Mouse (Mus musculus) thymus, adult 18-20 months (tissue): Measurements from ENCODE around the gene Dpf3.

Experiments
- DNase-seq, 2 experiments: peaks; one replicate each; pipeline ENCODE4 v3.0.0; 2022; ENCODE audit warnings: mixed read lengths in 2 of 2

Dpf3 gene

GRCm38 (mm10) chr12:83337776-83338149, 149.8 kb downstream of the Dpf3 start:
- DNase-seq = no peak

- no peak for DNase-seq
These were observed 150.3 kb downstream of the Dpf3 start for GRCm38 (mm10) chr12:83337077-83337775.

GRCm38 (mm10) chr12:83330056-83330455, 157.5 kb downstream of the Dpf3 start:
- no peak for DNase-seq

- DNase-seq = no peak
These were observed 158.6 kb downstream of the Dpf3 start for GRCm38 (mm10) chr12:83328899-83329298.

GRCm38 (mm10) chr12:83328491-83328890, 159.0 kb downstream of the Dpf3 start:
- no peak for DNase-seq

GRCm38 (mm10) chr12:83327451-83327850, 160.1 kb downstream of the Dpf3 start:
- DNase-seq = no peak

GRCm38 (mm10) chr12:83320725-83321124, 166.8 kb downstream of the Dpf3 start:
- no peak for DNase-seq

GRCm38 (mm10) chr12:83317646-83318443, 169.7 kb downstream of the Dpf3 start:
- DNase-seq = no peak

- DNase-seq = no peak
These were observed 172.8 kb downstream of the Dpf3 start for GRCm38 (mm10) chr12:83314666-83315065.

GRCm38 (mm10) chr12:83312818-83313217, 174.7 kb downstream of the Dpf3 start:
- DNase-seq = no peak

- no peak for DNase-seq
These were observed 176.9 kb downstream of the Dpf3 start for GRCm38 (mm10) chr12:83310567-83310966.

GRCm38 (mm10) chr12:83309031-83309804, 178.3 kb downstream of the Dpf3 start:
- no peak for DNase-seq

GRCm38 (mm10) chr12:83308627-83309026, 178.9 kb downstream of the Dpf3 start:
- no peak for DNase-seq

GRCm38 (mm10) chr12:83303221-83303620, 184.3 kb downstream of the Dpf3 start:
- DNase-seq = no peak

GRCm38 (mm10) chr12:83302320-83303153, 185.0 kb downstream of the Dpf3 start:
- DNase-seq = no peak

GRCm38 (mm10) chr12:83301616-83302319, 185.7 kb downstream of the Dpf3 start:
- no peak for DNase-seq

- DNase-seq = no peak
These were observed 189.2 kb downstream of the Dpf3 start for GRCm38 (mm10) chr12:83298358-83298757.

GRCm38 (mm10) chr12:83295031-83295430, 192.5 kb downstream of the Dpf3 start:
- no peak for DNase-seq

- DNase-seq = no peak
These were observed 195.6 kb downstream of the Dpf3 start for GRCm38 (mm10) chr12:83291915-83292314.

- no peak for DNase-seq
These were observed 200.7 kb downstream of the Dpf3 start for GRCm38 (mm10) chr12:83286496-83287492.
